Mouse (Mus musculus) megakaryocyte, embryonic 14.5 days (primary cell): ENCODE measurements around the gene Fam117b. TPM values are rescaled to one million over a fixed set of nuclear protein-coding genes. Genes with fewer than 3 reads are reported as not detected.
A peak's percentile ranks its signal among the peaks of the same experiment; 100 is the strongest.

Source experiments
- H3K27me3 ChIP-seq: replicated peaks from 2 replicates; pipeline ENCODE3; 2012; ENCODE audit warnings: inconsistent platforms
- H3K36me3 ChIP-seq: replicated peaks from 2 replicates; pipeline ENCODE3; 2012; ENCODE audit warnings: low read length, inconsistent platforms, mixed read lengths
- H3K4me1 ChIP-seq: 2 replicates; pipeline ENCODE4 v1.6.1; 2012; ENCODE audit warnings: inconsistent platforms
- H3K4me3 ChIP-seq: replicated peaks from 2 replicates; pipeline ENCODE3; 2012; ENCODE audit warnings: moderate library complexity, mild to moderate bottlenecking, inconsistent platforms
- H3K9me3 ChIP-seq: 2 replicates; pipeline ENCODE4 v1.6.1; 2012; ENCODE audit warnings: inconsistent platforms
- FLI1 ChIP-seq: IDR thresholded peaks from 2 replicates; pipeline ENCODE4 v1.6.1; 2012; ENCODE audit warnings: low read length, inconsistent platforms, mixed read lengths
- GATA1 ChIP-seq: IDR thresholded peaks from 3 replicates; pipeline ENCODE4 v1.6.1; 2012; ENCODE audit warnings: mixed read lengths, low read length, inconsistent platforms, borderline replicate concordance
- polyA plus RNA-seq: library from polyadenylated mRNA; stranded (reverse); fragments of >175 nt; gene quantifications from 2 replicates; pipeline ENCODE4 v1.2.3, GENCODE M21; 2012; ENCODE audit warnings: low replicate concordance; ENCODE audit not compliant: insufficient read depth

Gene Fam117b
- polyA plus RNA-seq, result 4.0 and 4.5 TPM in 2 replicates

DNA sequence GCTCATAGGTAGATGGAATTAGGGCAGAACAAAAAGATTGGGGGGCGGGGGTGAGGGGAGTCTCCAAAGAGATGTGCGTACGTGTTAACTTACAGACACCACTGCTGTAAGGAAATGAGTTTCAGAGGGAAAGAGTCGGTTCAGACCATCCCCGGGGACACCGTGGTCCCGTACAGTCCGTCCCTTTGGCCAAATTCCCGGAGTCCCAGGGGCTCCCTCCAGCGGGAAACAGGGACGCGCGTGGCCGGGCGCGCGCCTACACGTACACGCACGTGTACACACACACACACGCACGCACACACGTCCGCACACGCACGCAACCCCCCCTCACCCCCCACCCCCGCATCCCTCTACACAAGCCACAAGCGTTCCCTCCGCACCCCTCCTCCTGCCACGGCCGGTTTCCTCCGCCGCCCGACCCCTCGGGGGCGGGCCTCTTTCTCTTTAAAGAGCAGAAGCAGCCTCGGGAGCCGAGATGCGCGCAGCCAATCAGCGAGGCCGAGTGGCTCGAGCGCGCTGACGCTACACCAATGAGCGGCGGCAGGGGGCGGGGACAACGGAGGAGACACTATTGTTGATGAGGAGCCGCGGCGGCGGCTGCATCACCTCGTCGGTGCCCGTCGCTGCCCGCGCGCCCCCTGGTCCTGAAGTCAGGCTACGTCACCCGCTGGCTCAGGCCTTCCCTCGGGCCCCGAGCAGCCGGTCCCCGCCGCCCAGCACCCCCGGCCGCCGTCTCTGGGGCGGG lies at the start of gene Fam117b:
Gene Fam117b, plus strand, starts transcription at position 594 of the 745 bp plus-strand sequence.
- H3K4me1 ChIP-seq, result peaks cover 28% of the 10 kb centered on the region
- no peaks in the 10 kb centered on the region for H3K36me3 ChIP-seq
- H3K4me3 ChIP-seq, result peak within 1 kb of the TSS; percentile 99
- TF ChIP-seq FLI1 (no peak), GATA1 (no peak)
- no peaks in the 10 kb centered on the region for H3K9me3 ChIP-seq
- no peaks in the 10 kb centered on the region for H3K27me3 ChIP-seq

- H3K27me3 ChIP-seq, result no peaks in the 10 kb centered on the region
- peaks cover 25% of the 10 kb centered on the region for H3K36me3 ChIP-seq
- no peaks in the 10 kb centered on the region for H3K9me3 ChIP-seq
- no peak overlapping the region for H3K4me3 ChIP-seq
- no peaks in the 10 kb centered on the region for H3K4me1 ChIP-seq
- TF ChIP-seq GATA1 (no peak), FLI1 (no peak)
Observed at GRCm38 (mm10) chr1:59868041-59868440, 44.8 kb upstream of the Fam117b start.

- H3K9me3 ChIP-seq, result no peaks in the 10 kb centered on the region
- peaks cover 3% of the 10 kb centered on the region for H3K36me3 ChIP-seq
- TF ChIP-seq GATA1, result no peak
- no peak for TF ChIP-seq FLI1
Observed at GRCm38 (mm10) chr1:59874023-59874422, 38.8 kb upstream of the Fam117b start.

GRCm38 (mm10) chr1:59878098-59878497 lies 34.7 kb upstream of the Fam117b start:
- peaks cover 3% of the 10 kb centered on the region for H3K27me3 ChIP-seq
- no peaks in the 10 kb centered on the region for H3K36me3 ChIP-seq
- TF ChIP-seq FLI1 (no peak), GATA1 (no peak)
- no peaks in the 10 kb centered on the region for H3K9me3 ChIP-seq
- no peak overlapping the region for H3K4me3 ChIP-seq
- peaks cover 8% of the 10 kb centered on the region for H3K4me1 ChIP-seq

More at GRCm38 (mm10) chr1:59874023-59874422, 38.8 kb upstream of the Fam117b start:
- Histone ChIP-seq H3K4me1 (peaks cover 8% of the 10 kb centered on the region), H3K4me3 (no peak overlapping the region), H3K27me3 (no peaks in the 10 kb centered on the region)

DNA sequence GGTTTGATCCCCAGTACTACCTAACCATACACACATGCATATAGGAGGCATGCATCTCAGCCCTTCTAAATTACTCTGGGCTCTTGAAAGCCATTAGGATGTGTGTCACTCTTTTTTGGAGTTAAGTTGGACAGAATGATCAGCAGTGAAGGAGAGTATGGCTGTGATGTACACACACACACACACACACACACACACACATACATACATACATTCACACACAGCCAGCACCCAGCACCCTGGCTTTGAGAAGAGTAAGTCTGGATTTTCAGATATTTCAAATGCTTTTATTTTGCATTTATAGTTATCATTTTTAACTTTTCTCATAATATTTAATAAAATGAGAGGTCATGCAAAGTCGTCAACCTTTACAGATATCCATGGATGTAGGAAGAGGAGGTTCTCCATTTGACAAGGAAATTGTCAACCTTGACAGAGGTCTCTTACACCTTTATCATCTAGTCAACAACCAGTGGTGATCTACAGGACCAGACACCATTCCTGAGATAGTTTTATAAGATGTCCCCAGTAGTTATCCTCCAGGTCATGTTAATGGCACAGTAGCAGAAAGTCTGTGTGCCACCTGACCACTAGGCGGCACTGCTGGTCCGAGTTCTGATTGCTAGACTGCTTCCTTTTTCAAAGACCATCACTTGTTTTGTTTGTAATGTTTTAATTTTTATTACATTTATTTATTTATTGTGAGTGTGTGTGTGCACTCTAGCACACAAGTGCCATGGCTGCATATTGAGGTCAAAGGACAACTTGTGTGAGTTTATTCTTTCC lies 29.3 kb upstream of the Fam117b start:
- no peak for TF ChIP-seq GATA1

GRCm38 (mm10) chr1:59886899-59887298 lies 25.9 kb upstream of the Fam117b start:
- TF ChIP-seq GATA1 (no peak), FLI1 (no peak)
- H3K4me1 ChIP-seq, result peaks cover 14% of the 10 kb centered on the region; the same call in 1 of the 2 replicates
- no peaks in the 10 kb centered on the region for H3K36me3 ChIP-seq
- H3K27me3 ChIP-seq, result peaks cover 3% of the 10 kb centered on the region
- H3K9me3 ChIP-seq, result no peaks in the 10 kb centered on the region
- no peak overlapping the region for H3K4me3 ChIP-seq

More for the DNA sequence above, 29.3 kb upstream of the Fam117b start:
- Histone ChIP-seq H3K4me3 (no peak overlapping the region), H3K9me3 (no peaks in the 10 kb centered on the region), H3K27me3 (peaks cover 3% of the 10 kb centered on the region), H3K36me3 (no peaks in the 10 kb centered on the region), H3K4me1 (peaks cover 15% of the 10 kb centered on the region)

DNA sequence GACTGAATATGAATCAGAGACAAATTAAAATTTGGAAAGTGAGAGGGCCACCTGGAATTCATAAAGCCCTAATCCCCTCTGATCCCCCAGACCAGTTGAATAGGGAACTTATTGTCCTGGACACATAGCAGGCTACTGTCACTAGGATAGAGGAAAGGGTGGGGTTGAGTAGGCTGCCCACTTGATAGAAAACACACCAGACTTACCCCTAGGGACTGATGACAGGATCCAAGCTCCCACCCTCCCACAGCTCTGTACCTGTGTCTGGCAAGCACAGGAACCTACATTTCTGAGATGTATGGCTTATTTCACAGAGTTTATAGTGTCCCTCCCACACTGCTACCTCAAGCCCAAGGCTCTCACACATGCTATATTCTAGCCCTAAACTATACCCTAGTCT lies 24.8 kb upstream of the Fam117b start:
- Histone ChIP-seq H3K4me1 (peaks cover 14% of the 10 kb centered on the region; the same call in 1 of the 2 replicates), H3K36me3 (no peaks in the 10 kb centered on the region), H3K9me3 (peaks cover 6% of the 10 kb centered on the region), H3K4me3 (no peak overlapping the region), H3K27me3 (no peaks in the 10 kb centered on the region)
- TF ChIP-seq FLI1 (no peak), GATA1 (no peak)

GRCm38 (mm10) chr1:59891185-59891584 lies 21.6 kb upstream of the Fam117b start:
- Histone ChIP-seq H3K4me3 (no peak overlapping the region), H3K27me3 (no peaks in the 10 kb centered on the region), H3K36me3 (no peaks in the 10 kb centered on the region), H3K9me3 (peaks cover 6% of the 10 kb centered on the region), H3K4me1 (peaks cover 27% of the 10 kb centered on the region)
- TF ChIP-seq GATA1 (no peak), FLI1 (no peak)

DNA sequence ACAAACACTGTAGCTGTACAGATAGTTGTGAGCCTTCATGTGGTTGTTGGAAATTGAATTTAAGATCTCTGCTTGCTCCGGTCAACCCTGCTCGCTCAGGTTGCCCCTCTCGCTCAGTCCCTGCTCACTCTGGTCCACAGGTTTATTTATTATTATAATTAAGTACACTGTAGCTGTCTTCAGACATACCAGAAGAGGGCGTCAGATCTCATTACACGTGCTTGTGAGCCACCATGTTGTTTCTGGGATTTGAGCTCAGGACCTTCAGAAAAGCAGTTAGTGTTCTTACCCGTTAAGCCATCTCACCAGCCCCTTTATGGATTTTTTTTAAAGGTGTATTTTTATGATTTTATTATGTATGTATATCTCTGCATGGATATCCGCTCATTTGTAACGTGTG lies 20.0 kb upstream of the Fam117b start:
- peaks cover 6% of the 10 kb centered on the region for H3K9me3 ChIP-seq
- TF ChIP-seq GATA1 (no peak), FLI1 (no peak)
- no peaks in the 10 kb centered on the region for H3K27me3 ChIP-seq
- no peak overlapping the region for H3K4me3 ChIP-seq
- peaks cover 15% of the 10 kb centered on the region for H3K4me1 ChIP-seq
- no peaks in the 10 kb centered on the region for H3K36me3 ChIP-seq

DNA sequence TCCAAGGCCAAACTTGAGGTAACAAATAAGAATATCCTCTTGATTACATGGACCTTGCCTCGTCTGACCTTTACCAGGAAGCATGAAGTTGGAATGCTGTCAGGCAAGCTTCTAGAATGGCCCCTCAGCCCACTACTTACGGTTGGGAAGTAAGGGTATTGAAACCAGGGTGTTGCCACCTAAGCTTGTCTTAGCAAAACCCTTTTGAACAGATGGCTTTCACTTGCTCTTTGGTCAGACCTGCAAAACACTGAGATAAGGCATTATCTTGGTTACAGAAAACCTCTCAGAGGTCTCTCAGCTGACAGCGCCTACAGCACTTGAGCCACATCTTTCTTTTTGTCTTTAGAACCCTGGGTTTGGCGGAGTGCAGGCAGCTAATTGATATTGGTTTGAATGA lies 18.8 kb upstream of the Fam117b start:
- H3K9me3 ChIP-seq, result peaks cover 6% of the 10 kb centered on the region
- no peaks in the 10 kb centered on the region for H3K36me3 ChIP-seq
- H3K4me1 ChIP-seq, result peaks cover 20% of the 10 kb centered on the region
- H3K27me3 ChIP-seq, result no peaks in the 10 kb centered on the region
- no peak overlapping the region for H3K4me3 ChIP-seq
- no peak for TF ChIP-seq GATA1
- TF ChIP-seq FLI1, result no peak
